Mouse (Mus musculus): ENCODE measurements around the gene Galnt2. TPM values are rescaled to one million over a fixed set of nuclear protein-coding genes. Genes with fewer than 3 reads are reported as not detected.

Galnt2 gene
- 54.3 and 66.2 TPM in 2 replicates for polyA plus RNA-seq (2015; fragmentation: Nextera tagmentation; extraction: Ambion mirVana)

- DNase-seq (ENCODE audit: low spot score) (peak; percentile 87), ATAC-seq (peak; percentile 92)
- Histone ChIP-seq H3K4me1 (ENCODE audit: insufficient read depth, low read depth, low read length) (peaks cover 10% of the 10 kb centered on the region; the same call in 1 of the 2 replicates), H3K9ac (replicated peaks; ENCODE audit: low read depth) (peak within 1 kb of the TSS; percentile 68), H3K27me3 (replicated peaks; ENCODE audit: insufficient read depth, low read length) (no peaks in the 10 kb centered on the region), H3K27ac (ENCODE audit: low read length) (peak within 1 kb of the TSS; percentile 81), H3K9me3 (ENCODE audit: low read length) (no peaks in the 10 kb centered on the region), H3K4me3 (ENCODE audit: low read depth, low read length) (peak within 1 kb of the TSS; percentile 75), H3K4me2 (replicated peaks; ENCODE audit: low read depth, low read length) (peak within 1 kb of the TSS; percentile 97), H3K36me3 (ENCODE audit: insufficient read depth, low read length) (no peaks in the 10 kb centered on the region)
- TF ChIP-seq CTCF (IDR thresholded peaks at IDR 0.05) (no peak), EP300 (IDR thresholded peaks at IDR 0.05) (no peak)
- WGBS, result under 1% methylated on average over 10 of the region's 53 CpGs
Measured at GRCm38 (mm10) chr8:124231176-124231484, at the start of gene Galnt2. TSS of gene Galnt2 (plus strand) at chr8:124231391.

GRCm38 (mm10) chr8:124181751-124182150, 49.4 kb upstream of the Galnt2 start:
- Histone ChIP-seq H3K9ac (replicated peaks; ENCODE audit: low read depth) (no peak overlapping the region), H3K9me3 (ENCODE audit: low read length) (no peaks in the 10 kb centered on the region), H3K36me3 (ENCODE audit: insufficient read depth, low read length) (no peaks in the 10 kb centered on the region), H3K4me2 (replicated peaks; ENCODE audit: low read depth, low read length) (no peak overlapping the region), H3K27me3 (replicated peaks; ENCODE audit: insufficient read depth, low read length) (no peaks in the 10 kb centered on the region), H3K4me1 (ENCODE audit: insufficient read depth, low read depth, low read length) (peaks cover 8% of the 10 kb centered on the region; the same call in 1 of the 2 replicates), H3K4me3 (ENCODE audit: low read depth, low read length) (no peak overlapping the region), H3K27ac (ENCODE audit: low read length) (0 out of 2 replicates have a peak overlapping the region, but pooled peaks have one; percentile 74)
- no peak for TF ChIP-seq CTCF (IDR thresholded peaks at IDR 0.05)
- no peak for TF ChIP-seq EP300 (IDR thresholded peaks at IDR 0.05)
- ATAC-seq, result peak; percentile 14
- WGBS, result 31% methylated on average over 5 of the region's 5 CpGs
- peak; percentile 52 for DNase-seq (ENCODE audit: low spot score)

- H3K4me2 ChIP-seq (replicated peaks; ENCODE audit: low read depth, low read length), result no peak overlapping the region
- no peaks in the 10 kb centered on the region for H3K27me3 ChIP-seq (replicated peaks; ENCODE audit: insufficient read depth, low read length)
- TF ChIP-seq EP300 (IDR thresholded peaks at IDR 0.05), result peak; percentile 96
- TF ChIP-seq CTCF (IDR thresholded peaks at IDR 0.05), result peak; percentile 35
- WGBS, result 13% methylated on average over 13 of the region's 13 CpGs
- H3K27ac ChIP-seq (ENCODE audit: low read length), result peak overlapping the region; percentile 74
- DNase-seq (ENCODE audit: low spot score) (peak; percentile 97), ATAC-seq (peak; percentile 96)
- H3K9me3 ChIP-seq (ENCODE audit: low read length), result no peaks in the 10 kb centered on the region
- peaks cover 8% of the 10 kb centered on the region; the same call in 1 of the 2 replicates for H3K4me1 ChIP-seq (ENCODE audit: insufficient read depth, low read depth, low read length)
- no peak overlapping the region for H3K4me3 ChIP-seq (ENCODE audit: low read depth, low read length)
- no peak overlapping the region for H3K9ac ChIP-seq (replicated peaks; ENCODE audit: low read depth)
- no peaks in the 10 kb centered on the region for H3K36me3 ChIP-seq (ENCODE audit: insufficient read depth, low read length)
Measured at GRCm38 (mm10) chr8:124182224-124182623, 49.0 kb upstream of the Galnt2 start.

- no peak overlapping the region for H3K4me2 ChIP-seq (replicated peaks; ENCODE audit: low read depth, low read length)
- TF ChIP-seq EP300 (IDR thresholded peaks at IDR 0.05), result no peak
- no peak for TF ChIP-seq CTCF (IDR thresholded peaks at IDR 0.05)
- 72% methylated on average over 3 of the region's 3 CpGs for WGBS
- no peak overlapping the region for H3K4me3 ChIP-seq (ENCODE audit: low read depth, low read length)
- no peak overlapping the region for H3K27ac ChIP-seq (ENCODE audit: low read length)
- peak; percentile 62 for DNase-seq (ENCODE audit: low spot score)
- H3K9me3 ChIP-seq (ENCODE audit: low read length), result no peaks in the 10 kb centered on the region
- no peak overlapping the region for H3K9ac ChIP-seq (replicated peaks; ENCODE audit: low read depth)
- H3K4me1 ChIP-seq (ENCODE audit: insufficient read depth, low read depth, low read length), result peaks cover 8% of the 10 kb centered on the region; the same call in 1 of the 2 replicates
- no peaks in the 10 kb centered on the region for H3K36me3 ChIP-seq (ENCODE audit: insufficient read depth, low read length)
- H3K27me3 ChIP-seq (replicated peaks; ENCODE audit: insufficient read depth, low read length), result no peaks in the 10 kb centered on the region
- ATAC-seq, result peak; percentile 24; the same call in 1 of the 2 replicates
Measured at GRCm38 (mm10) chr8:124184078-124184477, 47.1 kb upstream of the Galnt2 start.

GRCm38 (mm10) chr8:124184507-124184906, 46.7 kb upstream of the Galnt2 start:
- no peaks in the 10 kb centered on the region for H3K36me3 ChIP-seq (ENCODE audit: insufficient read depth, low read length)
- no peaks in the 10 kb centered on the region for H3K27me3 ChIP-seq (replicated peaks; ENCODE audit: insufficient read depth, low read length)
- H3K4me1 ChIP-seq (ENCODE audit: insufficient read depth, low read depth, low read length), result peaks cover 8% of the 10 kb centered on the region; the same call in 1 of the 2 replicates
- H3K9me3 ChIP-seq (ENCODE audit: low read length), result no peaks in the 10 kb centered on the region
- H3K4me2 ChIP-seq (replicated peaks; ENCODE audit: low read depth, low read length), result no peak overlapping the region
- no peak overlapping the region for H3K27ac ChIP-seq (ENCODE audit: low read length)
- TF ChIP-seq EP300 (IDR thresholded peaks at IDR 0.05) (no peak), CTCF (IDR thresholded peaks at IDR 0.05) (peak; percentile 21)
- no peak overlapping the region for H3K4me3 ChIP-seq (ENCODE audit: low read depth, low read length)
- ATAC-seq, result no peak
- H3K9ac ChIP-seq (replicated peaks; ENCODE audit: low read depth), result no peak overlapping the region
- 62% methylated on average over 2 of the region's 2 CpGs for WGBS
- no peak for DNase-seq (ENCODE audit: low spot score)

- Histone ChIP-seq H3K4me3 (ENCODE audit: low read depth, low read length) (no peak overlapping the region), H3K27ac (ENCODE audit: low read length) (no peak overlapping the region), H3K4me2 (replicated peaks; ENCODE audit: low read depth, low read length) (no peak overlapping the region), H3K4me1 (ENCODE audit: insufficient read depth, low read depth, low read length) (peaks cover 8% of the 10 kb centered on the region; the same call in 1 of the 2 replicates), H3K9me3 (ENCODE audit: low read length) (no peaks in the 10 kb centered on the region), H3K27me3 (replicated peaks; ENCODE audit: insufficient read depth, low read length) (no peaks in the 10 kb centered on the region), H3K36me3 (ENCODE audit: insufficient read depth, low read length) (no peaks in the 10 kb centered on the region), H3K9ac (replicated peaks; ENCODE audit: low read depth) (no peak overlapping the region)
- WGBS, result 87% methylated on average over 6 of the region's 6 CpGs
- no peak for DNase-seq (ENCODE audit: low spot score)
- no peak for ATAC-seq
- TF ChIP-seq EP300 (IDR thresholded peaks at IDR 0.05), result no peak
- no peak for TF ChIP-seq CTCF (IDR thresholded peaks at IDR 0.05)
Measured at GRCm38 (mm10) chr8:124185081-124185480, 46.1 kb upstream of the Galnt2 start.

- DNase-seq (ENCODE audit: low spot score), result no peak
- Histone ChIP-seq H3K9me3 (ENCODE audit: low read length) (no peaks in the 10 kb centered on the region), H3K4me3 (ENCODE audit: low read depth, low read length) (no peak overlapping the region), H3K36me3 (ENCODE audit: insufficient read depth, low read length) (no peaks in the 10 kb centered on the region), H3K4me1 (ENCODE audit: insufficient read depth, low read depth, low read length) (no peaks in the 10 kb centered on the region; the same call in 1 of the 2 replicates), H3K4me2 (replicated peaks; ENCODE audit: low read depth, low read length) (no peak overlapping the region), H3K27me3 (replicated peaks; ENCODE audit: insufficient read depth, low read length) (no peaks in the 10 kb centered on the region), H3K27ac (ENCODE audit: low read length) (no peak overlapping the region), H3K9ac (replicated peaks; ENCODE audit: low read depth) (no peak overlapping the region)
- 63% methylated on average over 7 of the region's 7 CpGs for WGBS
- TF ChIP-seq EP300 (IDR thresholded peaks at IDR 0.05) (no peak), CTCF (IDR thresholded peaks at IDR 0.05) (no peak)
- ATAC-seq, result no peak
Measured at GRCm38 (mm10) chr8:124190388-124190787, 40.8 kb upstream of the Galnt2 start.
